Mouse (Mus musculus): Measurements from ENCODE around the gene Prickle2. TPM values are rescaled to one million over a fixed set of nuclear protein-coding genes. Genes with fewer than 3 reads are reported as not detected.

Prickle2 gene
- total RNA-seq, 2 experiments from 2014 or later: 97.0 to 97.1 TPM

DNA sequence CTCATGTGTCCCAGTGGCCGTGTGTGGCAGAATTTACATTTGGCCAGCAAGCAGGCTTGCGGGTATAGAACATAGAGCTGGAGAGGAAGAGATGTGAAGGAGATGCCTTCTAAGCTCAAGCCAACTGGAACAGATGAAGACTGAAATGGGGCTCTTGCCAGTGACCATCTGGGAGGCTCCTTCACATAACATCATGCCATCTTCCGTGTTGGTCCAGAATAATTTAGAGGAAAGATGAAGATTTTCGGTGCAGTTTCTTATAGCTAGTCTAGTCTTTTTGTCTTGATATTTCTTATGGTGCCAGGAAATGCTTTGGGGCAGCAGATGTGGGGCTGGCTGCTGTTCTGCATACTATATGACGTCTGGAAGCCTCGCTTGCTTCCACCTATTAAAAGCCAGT, 308.1 kb downstream of the Prickle2 start:
- intact Hi-C loops (cut with DNase I): no loop called here

DNA sequence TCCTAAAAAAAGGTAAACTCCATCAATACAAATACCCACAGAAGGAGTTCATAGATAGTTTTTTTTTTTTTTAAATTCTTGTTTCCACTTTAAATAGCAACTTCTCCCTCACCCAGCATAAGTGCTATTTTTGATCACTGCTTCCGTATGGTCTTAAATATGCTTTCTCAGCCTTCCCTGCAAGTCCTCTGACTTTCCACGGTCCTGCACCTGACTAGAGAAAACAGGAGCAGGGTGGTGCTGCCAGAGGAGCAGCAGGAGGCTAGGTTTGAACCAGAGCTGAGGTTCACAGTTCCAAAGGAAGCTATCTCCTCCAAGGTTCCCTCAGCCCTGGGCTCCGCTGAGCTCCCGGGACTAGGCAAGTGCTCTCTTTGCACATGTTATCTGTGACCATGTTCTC, 310.4 kb downstream of the Prickle2 start:
- intact Hi-C loops (cut with DNase I): no loop called here
- no peak for DNase-seq

More for the DNA sequence above, 308.1 kb downstream of the Prickle2 start:
- DNase-seq: peak; percentile 24

DNA sequence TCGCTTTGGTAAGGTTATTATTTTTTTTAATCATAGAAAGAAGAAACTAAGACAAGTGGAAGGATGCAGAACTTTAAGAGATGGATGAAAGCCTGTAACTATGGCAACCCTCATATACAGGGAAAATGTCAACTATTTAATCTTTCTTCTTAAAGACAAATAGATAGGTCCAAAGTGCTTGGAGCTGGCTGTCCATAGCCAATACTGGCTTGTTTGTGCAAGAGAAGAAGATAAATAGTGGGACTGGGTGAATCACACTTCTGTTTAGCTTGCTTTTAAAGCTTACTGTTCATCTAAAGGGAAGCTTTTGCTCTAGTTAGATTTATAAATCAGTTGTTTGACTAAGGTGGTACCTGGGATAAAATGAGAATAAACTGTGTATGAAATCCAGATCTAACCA, 310.8 kb downstream of the Prickle2 start:
- DNase-seq: no peak
- intact Hi-C loops (cut with DNase I): no loop called here

DNA sequence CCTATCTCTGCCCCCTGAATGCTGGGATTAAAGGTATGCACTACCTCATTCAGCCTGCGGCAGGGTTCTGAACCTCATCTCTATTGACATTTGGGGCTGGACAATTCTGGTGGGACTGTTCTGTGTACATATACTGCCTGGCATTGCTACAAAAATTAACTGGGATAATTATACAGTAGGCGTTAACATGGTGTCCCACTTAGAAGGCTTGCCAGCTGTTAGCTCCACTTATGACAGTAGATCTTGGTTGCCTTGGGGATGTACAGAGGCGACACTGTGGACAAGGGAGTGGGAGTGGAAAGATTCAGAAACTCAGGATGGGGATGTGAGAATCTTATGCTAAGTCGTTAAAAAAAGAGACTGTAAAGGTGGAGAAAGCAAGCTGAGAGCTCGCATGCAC, 311.3 kb downstream of the Prickle2 start:
- DNase-seq: no peak
- intact Hi-C loops (cut with DNase I): no loop called here

DNA sequence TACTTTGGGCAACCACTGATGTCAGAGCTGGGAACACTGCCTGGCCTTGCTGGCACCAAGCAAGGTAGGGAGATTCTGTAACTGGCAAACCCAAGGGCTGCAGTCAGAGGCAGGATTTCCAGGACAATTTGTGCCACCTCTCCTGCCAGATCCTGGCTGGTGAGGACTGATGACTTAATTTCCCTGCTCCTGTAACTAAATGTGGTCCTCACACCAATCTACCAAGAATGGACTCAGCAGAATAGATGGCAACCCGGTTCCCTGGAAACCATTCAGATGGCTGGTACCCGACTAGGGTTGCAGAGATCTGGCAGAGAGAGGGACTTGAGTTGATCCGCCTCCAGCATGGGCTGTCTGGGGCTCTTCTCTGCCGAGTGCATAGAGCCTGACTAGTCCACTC, 315.6 kb downstream of the Prickle2 start:
- intact Hi-C loops (cut with DNase I): no loop called here
- peak; percentile 37 for DNase-seq

DNA sequence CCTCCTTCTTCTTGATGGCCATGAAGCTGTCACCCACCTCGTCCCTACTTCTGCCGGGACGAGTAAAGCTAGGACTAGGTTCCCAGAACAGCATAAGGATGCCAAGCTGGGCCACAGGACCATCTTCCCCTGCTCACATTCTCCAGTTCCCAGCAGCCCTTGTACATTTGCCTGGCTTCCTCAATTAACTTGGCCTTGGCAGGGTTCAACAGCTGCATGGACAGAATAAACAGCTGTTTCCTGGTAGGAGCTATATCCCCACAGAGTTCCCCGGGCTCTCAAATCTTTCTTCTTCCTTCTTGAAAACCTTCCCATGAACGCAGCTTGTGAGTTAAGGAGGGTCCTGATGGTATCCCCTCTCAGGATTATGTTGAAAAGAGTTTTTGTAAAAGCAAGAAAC, 317.3 kb downstream of the Prickle2 start:
- intact Hi-C loops (cut with DNase I): loop anchor here (2.0 kb wide), 1 partner anchor 64 kb away; no protein-coding TSS in a partner anchor
- no peak for DNase-seq

DNA sequence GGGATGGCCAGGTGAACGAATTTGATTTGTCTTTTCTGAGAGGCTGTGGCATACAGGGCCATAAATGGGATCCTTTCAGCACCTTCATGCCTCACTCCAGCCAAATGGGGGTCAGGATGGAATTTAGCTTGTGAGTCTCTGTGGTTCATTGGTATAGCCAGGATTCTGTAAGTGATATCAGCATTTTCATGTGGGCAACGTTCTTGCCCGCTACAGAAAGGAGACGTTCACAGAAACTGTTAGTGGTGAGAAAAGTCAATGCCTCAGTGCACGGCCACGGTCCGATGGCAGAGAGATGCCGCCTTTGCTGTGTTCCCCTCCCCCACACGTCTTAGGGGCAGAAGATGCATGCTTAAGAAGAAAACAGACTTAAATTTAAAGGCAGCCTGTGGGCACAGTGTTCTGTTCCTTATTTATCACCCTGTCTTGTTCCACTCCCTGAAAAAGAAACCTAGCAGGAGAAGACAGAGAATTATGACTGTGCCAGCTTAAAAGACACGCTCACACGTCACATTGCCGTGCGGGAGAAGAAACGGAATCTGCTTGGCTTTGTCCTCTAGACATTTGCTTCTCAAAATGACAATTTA, 322.7 kb downstream of the Prickle2 start:
- intact Hi-C loops (cut with DNase I): no loop called here

DNA sequence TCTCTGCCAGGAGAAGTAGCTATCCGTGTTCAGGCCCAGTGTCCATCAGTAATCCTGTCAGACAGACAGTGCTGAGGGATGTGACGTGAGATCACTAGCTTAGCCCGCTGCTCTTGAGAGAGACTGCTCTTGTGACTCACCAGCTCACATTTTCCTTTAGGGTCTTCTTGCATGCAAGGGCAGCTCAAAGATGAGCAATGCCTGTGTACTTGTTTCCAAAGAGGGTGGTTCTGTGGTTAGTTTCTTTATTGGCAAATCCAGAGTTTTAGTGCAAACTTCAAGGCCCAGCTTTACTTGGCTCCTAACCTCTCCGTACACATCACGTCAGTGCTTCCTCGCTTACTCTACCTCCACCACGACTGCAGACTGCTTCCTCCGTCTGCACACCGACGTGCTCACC, 324.9 kb downstream of the Prickle2 start:
- intact Hi-C loops (cut with DNase I): no loop called here
- DNase-seq: no peak

More for the DNA sequence above, 322.7 kb downstream of the Prickle2 start:
- DNase-seq: no peak

DNA sequence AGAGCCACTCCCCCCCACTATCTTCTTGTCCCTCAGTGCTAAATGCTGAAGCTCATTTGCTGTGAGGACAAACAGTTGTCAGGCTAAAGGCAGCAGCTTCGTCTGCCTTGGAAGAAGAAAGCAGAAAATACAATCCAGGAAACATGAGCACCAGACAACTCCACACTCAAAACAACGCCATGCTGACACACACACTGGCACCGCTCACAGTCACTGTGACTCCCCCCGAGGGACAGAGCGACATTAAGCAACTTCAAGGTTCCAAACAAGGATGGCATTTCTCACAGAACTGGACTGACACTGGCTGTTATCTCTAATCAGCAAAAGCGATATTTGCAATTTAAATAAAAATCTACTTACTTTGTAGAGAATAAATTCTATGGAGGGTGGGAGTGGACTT, 331.1 kb downstream of the Prickle2 start:
- DNase-seq: no peak

DNA sequence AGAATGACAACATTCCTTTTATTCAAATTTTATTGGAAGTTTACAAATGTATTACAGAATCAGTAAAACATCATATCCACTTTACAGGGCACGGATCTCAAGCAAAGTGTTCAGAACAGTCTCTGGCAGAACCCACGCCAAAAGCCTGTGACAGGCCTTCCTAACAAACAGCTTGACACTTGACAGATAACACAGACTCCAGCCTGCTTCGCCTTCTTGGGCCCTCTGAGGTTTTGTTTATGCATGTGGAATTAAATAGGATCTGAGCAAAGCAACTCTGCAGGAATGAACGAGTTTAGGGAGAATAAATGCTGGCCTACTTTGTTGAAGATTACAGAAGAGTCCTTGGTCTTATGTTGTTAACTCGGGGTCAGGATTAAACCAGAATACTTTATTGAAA, 335.1 kb downstream of the Prickle2 start:
- intact Hi-C loops (cut with DNase I): no loop called here

More for the DNA sequence above, 331.1 kb downstream of the Prickle2 start:
- intact Hi-C loops (cut with DNase I): no loop called here

DNA sequence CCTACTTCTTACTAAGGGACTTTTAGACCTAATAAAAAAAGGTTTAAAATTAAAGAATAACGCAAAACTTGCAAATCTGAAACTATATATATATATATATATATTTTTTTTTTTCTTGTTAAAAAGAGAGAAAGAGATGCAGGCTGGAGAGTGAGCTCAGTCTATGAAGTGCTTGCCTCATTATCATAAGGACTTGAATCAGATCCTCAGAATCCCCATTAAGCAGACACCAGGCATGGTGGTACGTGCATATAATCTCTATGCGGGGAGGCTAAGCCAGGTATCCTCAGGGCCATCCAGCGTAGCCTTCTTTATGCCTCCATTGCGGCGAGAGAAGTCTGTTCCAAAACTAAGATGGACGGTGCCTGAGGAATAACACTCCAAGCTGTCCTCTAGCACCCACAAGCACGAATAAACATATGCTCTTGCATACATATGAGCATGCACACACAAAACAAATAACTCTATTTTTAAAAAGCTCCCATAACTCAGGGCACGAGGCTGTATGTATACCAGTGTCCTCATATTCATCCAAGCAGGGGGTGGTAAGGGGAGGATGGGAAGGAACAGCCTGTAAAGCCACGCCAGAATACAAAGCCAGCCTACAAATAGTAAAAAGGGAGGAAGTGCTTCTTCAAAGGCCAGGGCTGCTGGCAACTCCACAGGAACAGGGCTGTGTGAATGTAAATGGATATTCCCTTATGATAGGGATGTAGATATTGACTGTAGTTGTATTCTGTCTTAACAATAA, 358.5 kb downstream of the Prickle2 start:
- DNase-seq: no peak
- intact Hi-C loops (cut with DNase I): no loop called here

More for the DNA sequence above, 335.1 kb downstream of the Prickle2 start:
- no peak for DNase-seq

DNA sequence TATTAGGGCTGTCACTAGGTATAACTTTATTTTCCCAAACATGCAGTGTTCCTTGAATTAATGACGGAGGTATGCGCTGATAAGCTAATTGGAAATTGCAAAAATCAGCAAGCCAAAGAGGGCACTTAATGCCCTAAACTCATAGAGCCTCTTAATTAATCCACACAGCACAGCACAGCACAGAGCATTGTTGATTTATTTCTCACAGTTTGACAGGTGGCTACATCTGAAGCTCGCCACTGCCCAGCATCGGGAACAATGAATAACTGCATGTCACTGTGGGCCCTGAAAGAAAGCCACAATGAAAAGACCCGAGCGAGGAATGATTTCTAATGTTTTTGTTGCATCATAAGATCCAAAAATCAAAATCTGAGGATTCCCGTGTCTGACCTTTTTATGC, 359.2 kb downstream of the Prickle2 start:
- no peak for DNase-seq
- intact Hi-C loops (cut with DNase I): no loop called here

DNA sequence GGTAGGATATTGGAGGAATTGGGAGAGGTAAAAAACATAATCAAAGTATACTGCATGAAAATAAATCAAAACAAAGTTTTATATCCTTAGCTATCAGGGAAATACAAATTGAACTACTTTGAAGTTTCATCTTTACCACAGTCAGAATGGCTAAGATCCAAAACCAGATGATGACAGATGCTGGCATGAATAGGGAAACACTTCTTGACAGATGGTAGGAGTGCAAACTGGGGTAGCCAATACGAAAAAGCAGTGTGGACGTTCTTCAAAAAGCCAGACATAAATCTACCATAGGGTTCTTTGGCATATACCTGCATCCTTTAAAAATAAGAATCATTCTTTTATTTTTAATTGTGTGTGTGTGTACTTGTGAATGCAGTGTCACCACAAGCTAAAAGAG, 360.8 kb downstream of the Prickle2 start:
- no peak for DNase-seq
- intact Hi-C loops (cut with DNase I): no loop called here

DNA sequence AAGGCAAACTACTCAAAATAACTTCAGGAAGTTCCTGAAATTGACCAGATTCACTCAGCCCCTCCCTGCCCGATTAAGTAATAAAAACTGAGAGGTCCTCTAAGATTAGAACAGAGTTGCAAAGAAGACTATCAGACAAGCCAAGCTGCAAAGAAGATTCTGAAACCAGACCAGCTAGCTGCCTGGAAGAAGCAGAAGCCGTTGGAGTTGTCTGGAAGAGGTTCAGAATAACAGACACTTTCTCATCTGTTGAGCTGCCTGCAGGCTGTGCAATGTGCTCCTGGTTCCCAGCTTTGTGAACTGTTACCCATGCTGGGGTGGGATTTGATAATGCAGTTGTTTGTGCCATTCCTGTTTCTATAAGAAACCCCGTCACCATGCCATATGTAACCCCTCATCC, 361.4 kb downstream of the Prickle2 start:
- intact Hi-C loops (cut with DNase I): no loop called here

More for the DNA sequence above, 361.4 kb downstream of the Prickle2 start:
- DNase-seq: no peak

Other genes with a start within 250 kb of the Prickle2 start
- gene A730049H05Rik, start 110.3 kb upstream of the Prickle2 start, total RNA-seq (2021): under 1 TPM in 1 of 2 experiments, not detected in 1; 0.16 TPM
- gene Gm15737, start 163.2 kb upstream of the Prickle2 start, total RNA-seq (2021): not detected
- gene Adamts9, start 237.3 kb upstream of the Prickle2 start, total RNA-seq (2021): 1 to 10 TPM; 7.7 to 8.3 TPM